Comparison of ENCODE assay signal across 15 mouse cellular contexts in the genomic region with DNA sequence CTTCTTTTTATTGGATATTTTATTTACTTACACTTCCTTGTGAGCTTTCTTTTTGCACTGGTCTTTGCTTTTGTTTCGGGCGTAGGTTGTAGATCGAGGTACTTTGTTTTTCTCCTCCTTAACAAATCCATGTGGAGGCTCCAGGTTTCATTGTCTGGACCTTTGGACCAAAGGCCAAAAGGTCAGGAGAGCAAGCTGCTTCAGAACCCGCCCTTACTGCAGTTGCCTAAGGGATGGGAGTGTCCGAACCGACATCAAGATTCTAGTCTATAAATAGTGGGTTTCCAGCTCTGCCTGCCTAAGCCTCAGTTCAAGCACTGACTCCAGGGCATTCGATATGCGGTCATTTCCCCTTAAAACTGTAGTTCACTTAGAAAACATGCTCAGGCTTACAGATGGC. TPM values are rescaled to one million over a fixed set of nuclear protein-coding genes. Genes with fewer than 3 reads are reported as not detected.
DNase-seq lines count a peak whose midpoint lies in the region; ATAC-seq and TF ChIP-seq lines count a peak whose summit lies in the region.
"Had no signal": no experiment of that assay in that cellular context is flagged by ENCODE, and none has a peak within 500 bp of the region (broad histone marks: within the 10 kb centered on the region; RNA-seq: fewer than 3 reads in every experiment).

No protein-coding gene starts in this region.

- H3K27me3 ChIP-seq in heart, embryonic 10.5 days (ENCODE audit: insufficient read depth, poor library complexity, severe bottlenecking): no peaks in the 10 kb centered on the region
- H3K27me3 ChIP-seq in intestine, postnatal 0 days (replicated peaks; ENCODE audit: control insufficient read depth, insufficient read depth, low read length): no peaks in the 10 kb centered on the region
- H3K27me3 ChIP-seq in liver, embryonic 14.5 days (ENCODE audit: control insufficient read depth, insufficient read depth, low read length): no peaks in the 10 kb centered on the region
- no peaks in the 10 kb centered on the region for H3K27me3 ChIP-seq in forebrain, embryonic 14.5 days (replicated peaks; ENCODE audit: control insufficient read depth, insufficient read depth, low read length)
- H3K27me3 ChIP-seq: lung, embryonic 15.5 days; midbrain, embryonic 12.5 days; neural tube, embryonic 15.5 days had no signal

- ATAC-seq in intestine, postnatal 0 days: peak; percentile 61
- ATAC-seq in liver, embryonic 14.5 days (ENCODE audit: insufficient read depth): no peak
- no peak for ATAC-seq in forebrain, embryonic 14.5 days
- ATAC-seq in inflammation-experienced regulatory T-cells, adult 6 months: no peak

- 59% methylated on average over 8 of the region's 8 CpGs for WGBS in heart, embryonic 10.5 days
- 43% methylated on average over 8 of the region's 8 CpGs for WGBS in intestine, postnatal 0 days
- WGBS in liver, embryonic 14.5 days (ENCODE audit: insufficient replicate concordance): 54% methylated on average over 8 of the region's 8 CpGs
- 30% methylated on average over 8 of the region's 8 CpGs for WGBS in forebrain, embryonic 14.5 days

- H3K4me1 ChIP-seq in heart, embryonic 10.5 days: peaks cover 16% of the 10 kb centered on the region
- H3K4me1 ChIP-seq in intestine, postnatal 0 days (replicated peaks; ENCODE audit: control insufficient read depth, insufficient read depth, low read length): no peaks in the 10 kb centered on the region
- peaks cover 11 to 22% of the 10 kb centered on the region in 2 experiments for H3K4me1 ChIP-seq in liver, embryonic 14.5 days (replicated peaks; ENCODE audit: control insufficient read depth in 2 of 2, insufficient read depth in 2 of 2, low read length in 1 of 2)
- no peaks in the 10 kb centered on the region; the same call in 1 of the 2 replicates for H3K4me1 ChIP-seq in forebrain, embryonic 14.5 days (ENCODE audit: control insufficient read depth, insufficient read depth, low read length)
- H3K4me1 ChIP-seq: neural tube, embryonic 15.5 days had no signal

- H3K4me3 ChIP-seq in heart, embryonic 10.5 days: no peak overlapping the region
- no peak overlapping the region for H3K4me3 ChIP-seq in intestine, postnatal 0 days (ENCODE audit: low read depth, low read length)
- H3K4me3 ChIP-seq in liver, embryonic 14.5 days (ENCODE audit: insufficient read depth in 1 of 2, low read depth in 2 of 2, low read length in 2 of 2): no peak overlapping the region
- H3K4me3 ChIP-seq in forebrain, embryonic 14.5 days (ENCODE audit: low read depth, low read length): no peak overlapping the region
- H3K4me3 ChIP-seq: lung, embryonic 15.5 days; midbrain, embryonic 12.5 days; neural tube, embryonic 15.5 days had no signal

- H3K27ac ChIP-seq in heart, embryonic 10.5 days: 0 out of 2 replicates have a peak overlapping the region, but pooled peaks have one; percentile 16
- peak overlapping the region; percentile 9; the same call in 1 of the 2 replicates for H3K27ac ChIP-seq in intestine, postnatal 0 days (ENCODE audit: low read depth, low read length)
- no peak overlapping the region for H3K27ac ChIP-seq in liver, embryonic 14.5 days
- H3K27ac ChIP-seq in forebrain, embryonic 14.5 days (ENCODE audit: low read depth, low read length): no peak overlapping the region
- H3K27ac ChIP-seq: lung, embryonic 15.5 days; midbrain, embryonic 12.5 days; neural tube, embryonic 15.5 days had no signal

- peak overlapping the region; percentile 37 for H3K4me2 ChIP-seq in intestine, postnatal 0 days (replicated peaks; ENCODE audit: low read depth)
- H3K4me2 ChIP-seq in liver, embryonic 14.5 days (ENCODE audit: low read depth): peak overlapping the region; percentile 36
- H3K4me2 ChIP-seq in forebrain, embryonic 14.5 days (ENCODE audit: low read length): no peak overlapping the region
- H3K4me2 ChIP-seq: lung, embryonic 15.5 days; midbrain, embryonic 12.5 days; neural tube, embryonic 15.5 days had no signal

- peaks cover 16% of the 10 kb centered on the region for H3K36me3 ChIP-seq in heart, embryonic 10.5 days
- peaks cover 16% of the 10 kb centered on the region; the same call in 1 of the 2 replicates for H3K36me3 ChIP-seq in intestine, postnatal 0 days (ENCODE audit: control insufficient read depth, insufficient read depth)
- no peaks in the 10 kb centered on the region for H3K36me3 ChIP-seq in liver, embryonic 14.5 days (replicated peaks; ENCODE audit: control insufficient read depth, insufficient read depth, low read depth)
- H3K36me3 ChIP-seq in forebrain, embryonic 14.5 days (ENCODE audit: control insufficient read depth, insufficient read depth, low read length): peaks cover 7% of the 10 kb centered on the region

- no peak for DNase-seq in heart, embryonic 10.5 days (ENCODE audit: low spot score)
- DNase-seq in heart, postnatal 14 days: no peak
- peak; percentile 88 for DNase-seq in ES-CJ7 (ENCODE audit: low read depth, low spot score)
- DNase-seq in liver, embryonic 14.5 days (ENCODE audit: low read depth in 3 of 3, low spot score in 3 of 3): no peak
- no peak for DNase-seq in forebrain, embryonic 14.5 days (ENCODE audit: low spot score)
- no peak for DNase-seq in natural killer cell, adult 2 months (ENCODE audit: low spot score in 2 of 2)
- DNase-seq: adrenal gland, adult 8-10 months; gastrocnemius, postnatal 25 days; right cerebral cortex, postnatal 25 days; thymus, postnatal 36 days had no signal

- intact Hi-C loops in heart, postnatal 14 days (cut with DNase I): no loop called here

- no peaks in the 10 kb centered on the region for H3K9me3 ChIP-seq in heart, embryonic 10.5 days
- H3K9me3 ChIP-seq in intestine, postnatal 0 days (ENCODE audit: control insufficient read depth): no peaks in the 10 kb centered on the region
- H3K9me3 ChIP-seq in liver, embryonic 14.5 days (ENCODE audit: control insufficient read depth, low read length): no peaks in the 10 kb centered on the region
- no peaks in the 10 kb centered on the region for H3K9me3 ChIP-seq in forebrain, embryonic 14.5 days (replicated peaks; ENCODE audit: control insufficient read depth, low read length)
- H3K9me3 ChIP-seq: lung, embryonic 15.5 days; midbrain, embryonic 12.5 days; neural tube, embryonic 15.5 days had no signal

- no peak for TF ChIP-seq CTCF in intestine, postnatal 0 days (IDR thresholded peaks at IDR 0.05; ENCODE audit: low read depth)
- no peak for TF ChIP-seq CTCF in liver, embryonic 14.5 days (IDR thresholded peaks at IDR 0.05; ENCODE audit: low read depth)

- TF ChIP-seq EP300 in liver, embryonic 14.5 days (IDR thresholded peaks at IDR 0.05; ENCODE audit: low read depth): no peak

- H3K9ac ChIP-seq in intestine, postnatal 0 days (ENCODE audit: low read depth, low read length): no peak overlapping the region
- no peak overlapping the region for H3K9ac ChIP-seq in liver, embryonic 14.5 days (replicated peaks)
- no peak overlapping the region for H3K9ac ChIP-seq in forebrain, embryonic 14.5 days (ENCODE audit: low read length)
- H3K9ac ChIP-seq: lung, embryonic 15.5 days; midbrain, embryonic 12.5 days; neural tube, embryonic 15.5 days had no signal

RNA-seq across cellular contexts. Expression of gene Wwp2, which starts 13.0 kb away (rescaled TPM):
- polyA plus RNA-seq in heart, embryonic 10.5 days (2016; fragmentation: Nextera tagmentation; extraction: Ambion mirVana): 38.9 and 46.4 TPM in 2 replicates
- 10 to 100 TPM; 18.3 to 22.0 TPM for total RNA-seq in heart, postnatal 14 days (2021)
- polyA plus RNA-seq in intestine, postnatal 0 days (2015; fragmentation: Nextera tagmentation; extraction: Ambion mirVana): 34.9 and 37.4 TPM in 2 replicates
- 12.1 and 14.7 TPM in 2 replicates for polyA plus RNA-seq in liver, embryonic 14.5 days (2012; rRNA removed)
- polyA plus RNA-seq in liver, embryonic 14.5 days (2014; fragmentation: Nextera tagmentation; extraction: Ambion mirVana): 28.0 and 33.7 TPM in 2 replicates
- 38.8 and 40.4 TPM in 2 replicates for polyA plus RNA-seq in forebrain, embryonic 14.5 days (2014; fragmentation: Nextera tagmentation; extraction: Ambion mirVana)
- 100 to 1,000 TPM in 2 of 3 experiments, 10 to 100 TPM in 1; 95.1 to 126 (median 115) TPM for polyA plus RNA-seq in inflammation-experienced regulatory T-cells, adult 6 months (2017; shearing (Covaris generic))

RNA-seq across cellular contexts. Expression of gene Nob1, which starts 24.3 kb away (rescaled TPM):
- polyA plus RNA-seq in heart, embryonic 10.5 days (2016; fragmentation: Nextera tagmentation; extraction: Ambion mirVana): 57.5 and 80.1 TPM in 2 replicates
- 10 to 100 TPM; 20.4 to 25.2 TPM for total RNA-seq in heart, postnatal 14 days (2021)
- 22.3 and 24.6 TPM in 2 replicates for polyA plus RNA-seq in intestine, postnatal 0 days (2015; fragmentation: Nextera tagmentation; extraction: Ambion mirVana)
- polyA plus RNA-seq in liver, embryonic 14.5 days (2012; rRNA removed): 24.6 and 30.9 TPM in 2 replicates
- polyA plus RNA-seq in liver, embryonic 14.5 days (2014; fragmentation: Nextera tagmentation; extraction: Ambion mirVana): 16.0 and 18.5 TPM in 2 replicates
- polyA plus RNA-seq in forebrain, embryonic 14.5 days (2014; fragmentation: Nextera tagmentation; extraction: Ambion mirVana): 43.4 and 57.2 TPM in 2 replicates
- 10 to 100 TPM; 46.3 to 77.0 (median 59.8) TPM for polyA plus RNA-seq in inflammation-experienced regulatory T-cells, adult 6 months (2017; shearing (Covaris generic))

RNA-seq across cellular contexts. Expression of gene Nqo1, which starts 46.1 kb away (rescaled TPM):
- polyA plus RNA-seq in heart, embryonic 10.5 days (2016; fragmentation: Nextera tagmentation; extraction: Ambion mirVana): 3.9 and 4.5 TPM in 2 replicates
- 10 to 100 TPM; 13.6 to 17.3 TPM for total RNA-seq in heart, postnatal 14 days (2021)
- 30.6 and 34.1 TPM in 2 replicates for polyA plus RNA-seq in intestine, postnatal 0 days (2015; fragmentation: Nextera tagmentation; extraction: Ambion mirVana)
- 6.6 and 6.9 TPM in 2 replicates for polyA plus RNA-seq in liver, embryonic 14.5 days (2012; rRNA removed)
- polyA plus RNA-seq in liver, embryonic 14.5 days (2014; fragmentation: Nextera tagmentation; extraction: Ambion mirVana): 15.1 and 19.0 TPM in 2 replicates
- 5.1 TPM in 2 replicates for polyA plus RNA-seq in forebrain, embryonic 14.5 days (2014; fragmentation: Nextera tagmentation; extraction: Ambion mirVana)
- polyA plus RNA-seq in inflammation-experienced regulatory T-cells, adult 6 months (2017; shearing (Covaris generic)): 1 to 10 TPM in 1 of 3 experiments, under 1 TPM in 2; 0.50 to 5.3 (median 0.94) TPM

Comparison
In these comparisons a context has a peak if more than half of its experiments do, and no peak if none do; other contexts are left out.
1. H3K27ac ChIP-seq: peak in heart, embryonic 10.5 days (single experiment) and intestine, postnatal 0 days (single experiment); none in liver, embryonic 14.5 days (single experiment) and forebrain, embryonic 14.5 days (single experiment).